Mouse (Mus musculus): ENCODE measurements around the gene Birc6.
A peak's percentile ranks its signal among the peaks of the same experiment; 100 is the strongest.
"Not testable (repeated sequence)": the region's sequence is repeated elsewhere in the genome, so short reads cannot be mapped to it uniquely, and the experiment has no call there.

Gene Birc6

GRCm38 (mm10) chr17:74564151-74564550 is 36.1 kb downstream of the Birc6 start:
- peak; percentile 23 to 39 for DNase-seq

GRCm38 (mm10) chr17:74569219-74569618 is 41.1 kb downstream of the Birc6 start:
- DNase-seq: no peak

- DNase-seq: no peak
Observed at GRCm38 (mm10) chr17:74570585-74570984, 42.5 kb downstream of the Birc6 start.

- DNase-seq: no peak
Observed at GRCm38 (mm10) chr17:74577173-74577572, 49.1 kb downstream of the Birc6 start.

- no peak for DNase-seq
Observed at GRCm38 (mm10) chr17:74579586-74579985, 51.5 kb downstream of the Birc6 start.

GRCm38 (mm10) chr17:74580738-74581137 is 52.6 kb downstream of the Birc6 start:
- no peak for DNase-seq

GRCm38 (mm10) chr17:74586768-74587167 is 58.7 kb downstream of the Birc6 start:
- DNase-seq: no peak

- DNase-seq: peak; percentile 60 to 81
Observed at GRCm38 (mm10) chr17:74598908-74599307, 70.8 kb downstream of the Birc6 start.

GRCm38 (mm10) chr17:74599396-74599795 is 71.3 kb downstream of the Birc6 start:
- peak in 1 of 2 experiments; percentile 42 for DNase-seq

GRCm38 (mm10) chr17:74601201-74601600 is 73.1 kb downstream of the Birc6 start:
- DNase-seq: peak; percentile 13 to 22

- DNase-seq: no peak
Observed at GRCm38 (mm10) chr17:74630798-74631197, 102.7 kb downstream of the Birc6 start.

GRCm38 (mm10) chr17:74642445-74642844 is 114.3 kb downstream of the Birc6 start:
- DNase-seq: no peak

GRCm38 (mm10) chr17:74658362-74658761 is 130.3 kb downstream of the Birc6 start:
- DNase-seq: no peak

GRCm38 (mm10) chr17:74668010-74668409 is 139.9 kb downstream of the Birc6 start:
- no peak for DNase-seq

- DNase-seq: no peak
Observed at GRCm38 (mm10) chr17:74670031-74670430, 141.9 kb downstream of the Birc6 start.

GRCm38 (mm10) chr17:74672446-74672845 is 144.4 kb downstream of the Birc6 start:
- no peak for DNase-seq

- DNase-seq: peak; percentile 26 to 61
Observed at GRCm38 (mm10) chr17:74673251-74673650, 145.2 kb downstream of the Birc6 start.

- no peak for DNase-seq
Observed at GRCm38 (mm10) chr17:74678061-74678460, 150.0 kb downstream of the Birc6 start.

GRCm38 (mm10) chr17:74684927-74685326 is 156.8 kb downstream of the Birc6 start:
- peak; percentile 20 to 44 for DNase-seq

GRCm38 (mm10) chr17:74688555-74688954 is 160.5 kb downstream of the Birc6 start:
- DNase-seq: no peak

GRCm38 (mm10) chr17:74689406-74689805 is 161.3 kb downstream of the Birc6 start:
- DNase-seq: peak; percentile 9 to 50

GRCm38 (mm10) chr17:74701661-74702060 is 173.6 kb downstream of the Birc6 start:
- not testable (repeated sequence) for DNase-seq

GRCm38 (mm10) chr17:74705480-74705879 is 177.4 kb downstream of the Birc6 start:
- DNase-seq: no peak

GRCm38 (mm10) chr17:74706593-74706992 is 178.5 kb downstream of the Birc6 start:
- no peak for DNase-seq

- DNase-seq: no peak
Observed at GRCm38 (mm10) chr17:74707637-74708152, 179.6 kb downstream of the Birc6 start.

Data from kidney, postnatal 36 days (tissue).